Mouse (Mus musculus) sigmoid colon, adult 10 weeks (tissue): ENCODE measurements around the gene Ttc23l. TPM values are rescaled to one million over a fixed set of nuclear protein-coding genes. Genes with fewer than 3 reads are reported as not detected.

ENCODE experiments used
- polyA plus RNA-seq: library from polyadenylated mRNA; stranded (reverse); fragments of 350-450 nt; fragmentation: Illumina TruSeq; extraction: RNeasy Lipid Tissue Mini Kit (QIAGEN cat#74804); gene quantifications from one replicate; pipeline ENCODE4 v1.2.3, GENCODE M21; 2014; ENCODE audit warnings: low read depth, low replicate concordance

Ttc23l gene
- polyA plus RNA-seq = not detected

GRCm38 (mm10) chr15:10558465-10558864 lies at the start of gene Ttc23l:
TSS of gene Ttc23l (minus strand) at chr15:10558668.

GRCm38 (mm10) chr15:10485484-10486364 lies 72.7 kb downstream of the Ttc23l start, which contains the start of the genes Brix1 and Rad1:
TSS of gene Brix1 (minus strand) at chr15:10485947.
TSS of gene Rad1 (plus strand) at chr15:10486018.

GRCm38 (mm10) chr15:10470151-10470831 lies 88.2 kb downstream of the Ttc23l start, which contains the start of gene Dnajc21:
TSS of gene Dnajc21 (minus strand) at chr15:10470516.

Other genes starting within 250 kb of the Ttc23l start
- gene Gm21973, start 233.3 kb downstream of the Ttc23l start, polyA plus RNA-seq = not detected
- 0.41 TPM for gene Agxt2, start 200.1 kb downstream of the Ttc23l start, polyA plus RNA-seq
- 107 TPM for gene Dnajc21, start 88.2 kb downstream of the Ttc23l start, polyA plus RNA-seq
- 160 TPM for gene Brix1, start 72.7 kb downstream of the Ttc23l start, polyA plus RNA-seq
- 20.0 TPM for gene Rad1, start 72.7 kb downstream of the Ttc23l start, polyA plus RNA-seq
- 25.2 TPM for gene Rai14, start 156.0 kb upstream of the Ttc23l start, polyA plus RNA-seq